Mouse (Mus musculus): Measurements from ENCODE around the gene Havcr2. TPM values are rescaled to one million over a fixed set of nuclear protein-coding genes. Genes with fewer than 3 reads are reported as not detected.
A peak's percentile ranks its signal among the peaks of the same experiment; 100 is the strongest.
"Not testable (repeated sequence)": the region's sequence is repeated elsewhere in the genome, so short reads cannot be mapped to it uniquely, and the experiment has no call there.

Gene Havcr2
- 0.11 and 0.24 TPM in 2 replicates for polyA plus RNA-seq (2014; fragmentation: Nextera tagmentation; extraction: Ambion mirVana)

DNA sequence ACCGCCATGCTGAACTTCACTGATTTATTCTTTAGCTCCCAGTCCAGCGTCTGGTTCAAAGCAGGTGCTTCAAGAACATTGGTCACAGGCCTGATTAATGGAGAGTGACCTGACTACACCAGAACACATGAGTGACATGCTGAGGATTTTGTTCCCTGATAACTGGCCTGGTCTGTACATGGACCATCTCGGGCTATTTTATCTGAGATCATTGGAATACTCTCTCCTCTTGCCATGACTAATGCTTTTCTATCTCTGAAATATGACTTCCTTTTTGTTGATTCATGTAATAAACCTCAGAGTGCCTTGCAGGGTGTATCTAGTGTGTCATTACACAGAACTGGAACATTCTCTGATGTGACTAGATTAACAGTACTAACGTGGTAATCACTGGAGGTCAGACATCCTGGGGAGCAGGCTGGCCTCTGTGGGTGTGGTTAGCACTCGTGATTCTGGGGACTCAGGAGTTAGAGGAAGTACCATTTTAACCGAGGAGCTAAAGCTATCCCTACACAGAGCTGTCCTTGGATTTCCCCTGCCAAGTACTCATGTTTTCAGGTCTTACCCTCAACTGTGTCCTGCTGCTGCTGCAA is at the start of gene Havcr2:
Havcr2 (plus strand) TSS at position 483 of the 593 bp plus-strand sequence.
- Histone ChIP-seq H3K4me1 (ENCODE audit: control insufficient read depth, insufficient read depth, low read length) (no peaks in the 10 kb centered on the region), H3K9ac (ENCODE audit: low read depth, low read length) (no peak within 1 kb of the TSS), H3K4me3 (ENCODE audit: low read depth, low read length) (no peak within 1 kb of the TSS), H3K4me2 (ENCODE audit: low read depth, low read length) (no peak within 1 kb of the TSS), H3K9me3 (ENCODE audit: control insufficient read depth, low read length) (no peaks in the 10 kb centered on the region), H3K27me3 (replicated peaks; ENCODE audit: control insufficient read depth, insufficient read depth, low read length) (no peaks in the 10 kb centered on the region), H3K36me3 (ENCODE audit: control insufficient read depth, insufficient read depth, low read length) (no peaks in the 10 kb centered on the region), H3K27ac (replicated peaks; ENCODE audit: low read depth, low read length) (no peak within 1 kb of the TSS)
- WGBS = 73% methylated on average over 6 of the region's 6 CpGs
- ATAC-seq (ENCODE audit: low read depth) = no peak
- no peak for DNase-seq (ENCODE audit: low spot score)

DNA sequence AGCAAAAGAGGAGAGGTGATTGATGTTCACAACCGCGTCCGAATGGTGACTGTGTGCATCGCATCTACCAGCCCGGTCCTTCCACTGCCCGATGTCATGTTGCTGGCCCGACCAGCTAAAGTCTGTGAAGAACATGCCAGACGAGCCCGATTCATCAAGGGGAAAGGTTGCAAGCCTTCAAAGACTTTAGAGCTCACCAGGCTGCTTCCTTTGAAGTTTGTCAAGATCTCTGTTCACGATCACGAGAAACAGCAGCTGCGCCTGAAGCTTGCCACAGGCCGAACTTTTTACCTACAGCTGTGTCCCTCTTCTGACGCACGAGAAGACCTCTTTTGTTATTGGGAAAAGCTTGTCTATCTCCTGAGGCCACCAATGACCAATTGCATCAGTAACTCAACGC is 49.7 kb upstream of the Havcr2 start:
- WGBS = 73% methylated on average over 16 of the region's 16 CpGs
- DNase-seq (ENCODE audit: low spot score) (no peak), ATAC-seq (ENCODE audit: low read depth) (no peak)

GRCm38 (mm10) chr11:46406721-46407120 is 48.0 kb upstream of the Havcr2 start:
- H3K27me3 ChIP-seq (replicated peaks; ENCODE audit: control insufficient read depth, insufficient read depth, low read length) = no peaks in the 10 kb centered on the region
- no peak for ATAC-seq (ENCODE audit: low read depth)
- no peaks in the 10 kb centered on the region for H3K36me3 ChIP-seq (ENCODE audit: control insufficient read depth, insufficient read depth, low read length)
- no peaks in the 10 kb centered on the region for H3K4me1 ChIP-seq (ENCODE audit: control insufficient read depth, insufficient read depth, low read length)
- H3K9me3 ChIP-seq (ENCODE audit: control insufficient read depth, low read length) = no peaks in the 10 kb centered on the region
- H3K9ac ChIP-seq (ENCODE audit: low read depth, low read length) = peak overlapping the region; percentile 9; the same call in 1 of the 2 replicates
- DNase-seq (ENCODE audit: low spot score) = no peak
- WGBS = 46% methylated on average over 10 of the region's 10 CpGs
- H3K4me2 ChIP-seq (ENCODE audit: low read depth, low read length) = no peak overlapping the region
- H3K4me3 ChIP-seq (ENCODE audit: low read depth, low read length) = no peak overlapping the region
- H3K27ac ChIP-seq (replicated peaks; ENCODE audit: low read depth, low read length) = no peak overlapping the region

More for the DNA sequence above, 49.7 kb upstream of the Havcr2 start:
- Histone ChIP-seq H3K9me3 (ENCODE audit: control insufficient read depth, low read length) (no peaks in the 10 kb centered on the region), H3K27me3 (replicated peaks; ENCODE audit: control insufficient read depth, insufficient read depth, low read length) (no peaks in the 10 kb centered on the region), H3K9ac (ENCODE audit: low read depth, low read length) (no peak overlapping the region), H3K4me1 (ENCODE audit: control insufficient read depth, insufficient read depth, low read length) (no peaks in the 10 kb centered on the region), H3K36me3 (ENCODE audit: control insufficient read depth, insufficient read depth, low read length) (no peaks in the 10 kb centered on the region), H3K4me2 (ENCODE audit: low read depth, low read length) (no peak overlapping the region), H3K4me3 (ENCODE audit: low read depth, low read length) (no peak overlapping the region), H3K27ac (replicated peaks; ENCODE audit: low read depth, low read length) (no peak overlapping the region)

DNA sequence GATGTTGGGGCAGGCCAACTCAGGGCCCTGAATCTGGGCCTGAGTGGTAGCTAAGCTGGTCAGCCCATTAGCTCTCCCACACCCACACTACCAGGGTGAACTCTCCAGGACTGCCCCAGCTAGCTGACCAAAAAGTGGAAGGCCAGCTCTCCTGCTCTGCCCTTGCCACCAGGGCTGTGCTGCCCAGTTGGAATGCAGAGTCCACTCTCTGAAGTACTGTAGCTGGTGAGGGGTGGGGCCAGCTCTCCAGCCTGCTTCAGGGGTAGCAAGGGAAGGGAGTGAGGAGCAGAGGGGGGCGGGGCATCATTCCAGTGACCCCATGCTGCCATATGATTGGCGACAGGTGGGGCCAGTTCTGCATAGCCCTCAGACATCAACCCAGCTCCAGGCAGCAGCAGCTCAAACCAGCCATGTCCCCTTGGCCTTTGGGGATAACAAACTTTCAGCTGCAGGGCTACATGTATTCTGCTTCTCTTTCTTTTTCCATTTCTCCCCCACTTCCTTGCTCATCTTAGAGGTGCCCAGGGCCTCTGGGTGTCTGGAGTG is 44.6 kb upstream of the Havcr2 start:
- Histone ChIP-seq H3K27ac (replicated peaks; ENCODE audit: low read depth, low read length) (no peak overlapping the region), H3K4me1 (ENCODE audit: control insufficient read depth, insufficient read depth, low read length) (no peaks in the 10 kb centered on the region), H3K9ac (ENCODE audit: low read depth, low read length) (no peak overlapping the region), H3K27me3 (replicated peaks; ENCODE audit: control insufficient read depth, insufficient read depth, low read length) (no peaks in the 10 kb centered on the region), H3K36me3 (ENCODE audit: control insufficient read depth, insufficient read depth, low read length) (no peaks in the 10 kb centered on the region), H3K9me3 (ENCODE audit: control insufficient read depth, low read length) (no peaks in the 10 kb centered on the region), H3K4me2 (ENCODE audit: low read depth, low read length) (no peak overlapping the region), H3K4me3 (ENCODE audit: low read depth, low read length) (no peak overlapping the region)
- WGBS = no CpG with 5 or more reads among the region's 2 CpGs
- DNase-seq (ENCODE audit: low spot score) = no peak
- no peak for ATAC-seq (ENCODE audit: low read depth)

- H3K27me3 ChIP-seq (replicated peaks; ENCODE audit: control insufficient read depth, insufficient read depth, low read length) = no peaks in the 10 kb centered on the region
- no peak overlapping the region for H3K4me3 ChIP-seq (ENCODE audit: low read depth, low read length)
- 25% methylated on average over 1 of the region's 1 CpGs for WGBS
- ATAC-seq (ENCODE audit: low read depth) (peak; percentile 67; the same call in 1 of the 2 replicates), DNase-seq (ENCODE audit: low spot score) (peak; percentile 85)
- no peak overlapping the region for H3K27ac ChIP-seq (replicated peaks; ENCODE audit: low read depth, low read length)
- H3K4me2 ChIP-seq (ENCODE audit: low read depth, low read length) = no peak overlapping the region
- H3K9me3 ChIP-seq (ENCODE audit: control insufficient read depth, low read length) = no peaks in the 10 kb centered on the region
- no peak overlapping the region for H3K9ac ChIP-seq (ENCODE audit: low read depth, low read length)
- H3K36me3 ChIP-seq (ENCODE audit: control insufficient read depth, insufficient read depth, low read length) = no peaks in the 10 kb centered on the region
- 0 out of 2 replicates have a peak, but pooled peaks cover 3% of the 10 kb centered on the region for H3K4me1 ChIP-seq (ENCODE audit: control insufficient read depth, insufficient read depth, low read length)
These were observed 36.3 kb upstream of the Havcr2 start for GRCm38 (mm10) chr11:46418438-46418837.

GRCm38 (mm10) chr11:46418860-46419259 is 35.9 kb upstream of the Havcr2 start:
- Histone ChIP-seq H3K27ac (replicated peaks; ENCODE audit: low read depth, low read length) (no peak overlapping the region), H3K9ac (ENCODE audit: low read depth, low read length) (no peak overlapping the region), H3K27me3 (replicated peaks; ENCODE audit: control insufficient read depth, insufficient read depth, low read length) (no peaks in the 10 kb centered on the region), H3K4me3 (ENCODE audit: low read depth, low read length) (no peak overlapping the region), H3K4me2 (ENCODE audit: low read depth, low read length) (no peak overlapping the region), H3K36me3 (ENCODE audit: control insufficient read depth, insufficient read depth, low read length) (no peaks in the 10 kb centered on the region), H3K9me3 (ENCODE audit: control insufficient read depth, low read length) (no peaks in the 10 kb centered on the region), H3K4me1 (ENCODE audit: control insufficient read depth, insufficient read depth, low read length) (0 out of 2 replicates have a peak, but pooled peaks cover 3% of the 10 kb centered on the region)
- no peak for ATAC-seq (ENCODE audit: low read depth)
- 50% methylated on average over 5 of the region's 5 CpGs for WGBS
- peak; percentile 50 for DNase-seq (ENCODE audit: low spot score)

DNA sequence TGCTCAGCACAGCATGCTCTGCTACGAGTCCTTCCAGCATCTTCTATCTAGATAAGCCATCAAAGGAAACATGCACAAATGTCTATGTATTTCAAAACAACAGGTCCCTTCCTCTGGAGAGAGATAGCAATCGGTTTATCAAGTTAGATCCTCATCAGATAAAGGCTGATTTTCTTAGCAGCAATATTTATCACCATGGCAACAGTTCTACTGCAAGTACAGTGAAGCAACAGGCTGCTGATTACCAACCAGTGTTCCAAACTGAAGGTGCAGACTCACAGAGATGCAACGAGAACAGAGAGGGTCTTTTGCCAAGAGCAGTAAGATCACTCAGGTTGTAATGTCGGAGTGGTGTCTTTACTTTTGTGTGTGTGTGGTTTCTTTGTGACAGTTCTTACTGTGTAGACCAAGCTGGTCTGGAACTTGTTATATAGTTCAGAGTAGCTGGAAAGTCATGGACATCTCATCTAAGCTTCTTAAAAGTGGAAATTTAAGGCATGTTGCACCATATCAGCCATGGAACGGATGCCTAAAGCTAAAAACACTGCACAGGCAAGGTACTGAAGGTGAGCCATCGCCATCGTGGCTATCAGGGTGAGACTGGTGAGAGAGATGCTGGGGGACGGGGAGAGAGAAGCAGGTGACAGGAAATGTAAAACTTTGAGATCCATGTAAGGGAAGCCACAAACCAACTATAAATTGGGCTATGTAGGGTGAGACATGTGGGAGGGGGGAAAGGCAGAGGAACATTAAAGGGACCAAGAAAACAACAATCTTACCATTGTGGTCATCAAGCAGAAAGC is 33.4 kb upstream of the Havcr2 start:
- 83% methylated on average over 8 of the region's 8 CpGs for WGBS
- no peak for DNase-seq (ENCODE audit: low spot score)
- no peak overlapping the region for H3K9ac ChIP-seq (ENCODE audit: low read depth, low read length)
- 0 out of 2 replicates have a peak, but pooled peaks cover 3% of the 10 kb centered on the region for H3K4me1 ChIP-seq (ENCODE audit: control insufficient read depth, insufficient read depth, low read length)
- no peaks in the 10 kb centered on the region for H3K27me3 ChIP-seq (replicated peaks; ENCODE audit: control insufficient read depth, insufficient read depth, low read length)
- H3K36me3 ChIP-seq (ENCODE audit: control insufficient read depth, insufficient read depth, low read length) = no peaks in the 10 kb centered on the region
- H3K4me2 ChIP-seq (ENCODE audit: low read depth, low read length) = no peak overlapping the region
- ATAC-seq (ENCODE audit: low read depth) = no peak
- H3K9me3 ChIP-seq (ENCODE audit: control insufficient read depth, low read length) = no peaks in the 10 kb centered on the region
- no peak overlapping the region for H3K4me3 ChIP-seq (ENCODE audit: low read depth, low read length)
- H3K27ac ChIP-seq (replicated peaks; ENCODE audit: low read depth, low read length) = no peak overlapping the region

- not testable (repeated sequence) for H3K4me1 ChIP-seq (ENCODE audit: control insufficient read depth, insufficient read depth, low read length); H3K4me3 ChIP-seq (ENCODE audit: low read depth, low read length); DNase-seq (ENCODE audit: low spot score); H3K9ac ChIP-seq (ENCODE audit: low read depth, low read length); H3K27ac ChIP-seq (replicated peaks; ENCODE audit: low read depth, low read length); H3K36me3 ChIP-seq (ENCODE audit: control insufficient read depth, insufficient read depth, low read length); H3K27me3 ChIP-seq (replicated peaks; ENCODE audit: control insufficient read depth, insufficient read depth, low read length); H3K9me3 ChIP-seq (ENCODE audit: control insufficient read depth, low read length); ATAC-seq (ENCODE audit: low read depth); H3K4me2 ChIP-seq (ENCODE audit: low read depth, low read length)
- WGBS = 40% methylated on average over 4 of the region's 4 CpGs
These were observed 26.6 kb upstream of the Havcr2 start for GRCm38 (mm10) chr11:46428131-46428530.

All from embryonic facial prominence, embryonic 14.5 days (tissue).